Mouse (Mus musculus): Measurements from ENCODE around the gene Rae1. TPM values are rescaled to one million over a fixed set of nuclear protein-coding genes. Genes with fewer than 3 reads are reported as not detected.
A peak's percentile ranks its signal among the peaks of the same experiment; 100 is the strongest.

Rae1 gene
- polyA plus RNA-seq, 1 experiment from 2014 or later = 155 TPM

GRCm38 (mm10) chr2:173057623-173058022 is 57.7 kb downstream of the Rae1 start:
- no peaks in the 10 kb centered on the region for H3K27me3 ChIP-seq (ENCODE audit: control insufficient read depth, insufficient read depth, low read length)
- H3K4me2 ChIP-seq (ENCODE audit: low read depth, low read length) = no peak overlapping the region
- ATAC-seq (replicated peaks; ENCODE audit: insufficient number of reproducible peaks, low FRiP score, low TSS enrichment, low read depth) (no peak), DNase-seq (ENCODE audit: low spot score) (no peak)
- H3K9me3 ChIP-seq (replicated peaks; ENCODE audit: control insufficient read depth, low read length) = no peaks in the 10 kb centered on the region
- peaks cover 3% of the 10 kb centered on the region; the same call in 1 of the 2 replicates for H3K4me1 ChIP-seq (ENCODE audit: control insufficient read depth, insufficient read depth, low read length)
- H3K27ac ChIP-seq (replicated peaks; ENCODE audit: low read depth, low read length) = no peak overlapping the region
- no peak overlapping the region for H3K9ac ChIP-seq (replicated peaks; ENCODE audit: low read length)
- WGBS = 55% methylated on average over 10 of the region's 10 CpGs
- H3K4me3 ChIP-seq (ENCODE audit: low read depth, low read length) = no peak overlapping the region
- H3K36me3 ChIP-seq (replicated peaks; ENCODE audit: control insufficient read depth, insufficient read depth, low read depth, low read length) = no peaks in the 10 kb centered on the region

- H3K9me3 ChIP-seq (replicated peaks; ENCODE audit: control insufficient read depth, low read length) = no peaks in the 10 kb centered on the region
- H3K36me3 ChIP-seq (replicated peaks; ENCODE audit: control insufficient read depth, insufficient read depth, low read depth, low read length) = no peaks in the 10 kb centered on the region
- H3K27me3 ChIP-seq (ENCODE audit: control insufficient read depth, insufficient read depth, low read length) = no peaks in the 10 kb centered on the region
- DNase-seq (ENCODE audit: low spot score) (peak; percentile 17), ATAC-seq (replicated peaks; ENCODE audit: insufficient number of reproducible peaks, low FRiP score, low TSS enrichment, low read depth) (no peak)
- H3K4me2 ChIP-seq (ENCODE audit: low read depth, low read length) = no peak overlapping the region
- WGBS = 36% methylated on average over 11 of the region's 11 CpGs
- H3K9ac ChIP-seq (replicated peaks; ENCODE audit: low read length) = no peak overlapping the region
- H3K27ac ChIP-seq (replicated peaks; ENCODE audit: low read depth, low read length) = no peak overlapping the region
- no peak overlapping the region for H3K4me3 ChIP-seq (ENCODE audit: low read depth, low read length)
- H3K4me1 ChIP-seq (ENCODE audit: control insufficient read depth, insufficient read depth, low read length) = peaks cover 3% of the 10 kb centered on the region; the same call in 1 of the 2 replicates
Measured at GRCm38 (mm10) chr2:173058263-173058662, 58.3 kb downstream of the Rae1 start.

- 85% methylated on average over 9 of the region's 9 CpGs for WGBS
- ATAC-seq (replicated peaks; ENCODE audit: insufficient number of reproducible peaks, low FRiP score, low TSS enrichment, low read depth) = 0 out of 2 replicates have a peak, but pooled peaks have one; percentile 5
- no peak for DNase-seq (ENCODE audit: low spot score)
Measured at GRCm38 (mm10) chr2:173060450-173060849, 60.5 kb downstream of the Rae1 start.

GRCm38 (mm10) chr2:173061443-173062351 is 61.8 kb downstream of the Rae1 start:
- ATAC-seq (replicated peaks; ENCODE audit: insufficient number of reproducible peaks, low FRiP score, low TSS enrichment, low read depth) = no peak
- H3K36me3 ChIP-seq (replicated peaks; ENCODE audit: control insufficient read depth, insufficient read depth, low read depth, low read length) = no peaks in the 10 kb centered on the region
- no peak overlapping the region for H3K4me3 ChIP-seq (ENCODE audit: low read depth, low read length)
- no peak overlapping the region for H3K4me2 ChIP-seq (ENCODE audit: low read depth, low read length)
- H3K27me3 ChIP-seq (ENCODE audit: control insufficient read depth, insufficient read depth, low read length) = no peaks in the 10 kb centered on the region
- 74% methylated on average over 15 of the region's 15 CpGs for WGBS
- no peak overlapping the region for H3K27ac ChIP-seq (replicated peaks; ENCODE audit: low read depth, low read length)
- no peak for DNase-seq (ENCODE audit: low spot score)
- H3K9ac ChIP-seq (replicated peaks; ENCODE audit: low read length) = no peak overlapping the region; the same call in 1 of the 2 replicates
- H3K4me1 ChIP-seq (ENCODE audit: control insufficient read depth, insufficient read depth, low read length) = peaks cover 3% of the 10 kb centered on the region; the same call in 1 of the 2 replicates
- no peaks in the 10 kb centered on the region for H3K9me3 ChIP-seq (replicated peaks; ENCODE audit: control insufficient read depth, low read length)

More at GRCm38 (mm10) chr2:173060450-173060849, 60.5 kb downstream of the Rae1 start:
- no peak overlapping the region for H3K9ac ChIP-seq (replicated peaks; ENCODE audit: low read length)
- no peak overlapping the region for H3K4me3 ChIP-seq (ENCODE audit: low read depth, low read length)
- no peaks in the 10 kb centered on the region for H3K36me3 ChIP-seq (replicated peaks; ENCODE audit: control insufficient read depth, insufficient read depth, low read depth, low read length)
- H3K27me3 ChIP-seq (ENCODE audit: control insufficient read depth, insufficient read depth, low read length) = no peaks in the 10 kb centered on the region
- no peak overlapping the region for H3K4me2 ChIP-seq (ENCODE audit: low read depth, low read length)
- no peaks in the 10 kb centered on the region for H3K9me3 ChIP-seq (replicated peaks; ENCODE audit: control insufficient read depth, low read length)
- no peak overlapping the region for H3K27ac ChIP-seq (replicated peaks; ENCODE audit: low read depth, low read length)
- peaks cover 3% of the 10 kb centered on the region; the same call in 1 of the 2 replicates for H3K4me1 ChIP-seq (ENCODE audit: control insufficient read depth, insufficient read depth, low read length)

GRCm38 (mm10) chr2:173063219-173063618 is 63.3 kb downstream of the Rae1 start:
- no peak overlapping the region for H3K9ac ChIP-seq (replicated peaks; ENCODE audit: low read length)
- H3K4me2 ChIP-seq (ENCODE audit: low read depth, low read length) = no peak overlapping the region
- no peaks in the 10 kb centered on the region for H3K27me3 ChIP-seq (ENCODE audit: control insufficient read depth, insufficient read depth, low read length)
- H3K4me1 ChIP-seq (ENCODE audit: control insufficient read depth, insufficient read depth, low read length) = peaks cover 3% of the 10 kb centered on the region; the same call in 1 of the 2 replicates
- ATAC-seq (replicated peaks; ENCODE audit: insufficient number of reproducible peaks, low FRiP score, low TSS enrichment, low read depth) (no peak), DNase-seq (ENCODE audit: low spot score) (no peak)
- no peak overlapping the region for H3K4me3 ChIP-seq (ENCODE audit: low read depth, low read length)
- H3K27ac ChIP-seq (replicated peaks; ENCODE audit: low read depth, low read length) = no peak overlapping the region
- 50% methylated on average over 1 of the region's 1 CpGs for WGBS
- H3K9me3 ChIP-seq (replicated peaks; ENCODE audit: control insufficient read depth, low read length) = no peaks in the 10 kb centered on the region
- no peaks in the 10 kb centered on the region for H3K36me3 ChIP-seq (replicated peaks; ENCODE audit: control insufficient read depth, insufficient read depth, low read depth, low read length)

GRCm38 (mm10) chr2:173064864-173065263 is 64.9 kb downstream of the Rae1 start:
- no peak for ATAC-seq (replicated peaks; ENCODE audit: insufficient number of reproducible peaks, low FRiP score, low TSS enrichment, low read depth)
- H3K9ac ChIP-seq (replicated peaks; ENCODE audit: low read length) = no peak overlapping the region
- no peak overlapping the region for H3K27ac ChIP-seq (replicated peaks; ENCODE audit: low read depth, low read length)
- H3K4me3 ChIP-seq (ENCODE audit: low read depth, low read length) = no peak overlapping the region
- H3K9me3 ChIP-seq (replicated peaks; ENCODE audit: control insufficient read depth, low read length) = no peaks in the 10 kb centered on the region
- H3K4me2 ChIP-seq (ENCODE audit: low read depth, low read length) = no peak overlapping the region
- WGBS = 87% methylated on average over 2 of the region's 2 CpGs
- H3K36me3 ChIP-seq (replicated peaks; ENCODE audit: control insufficient read depth, insufficient read depth, low read depth, low read length) = no peaks in the 10 kb centered on the region
- DNase-seq (ENCODE audit: low spot score) = no peak
- H3K4me1 ChIP-seq (ENCODE audit: control insufficient read depth, insufficient read depth, low read length) = peaks cover 3% of the 10 kb centered on the region; the same call in 1 of the 2 replicates
- H3K27me3 ChIP-seq (ENCODE audit: control insufficient read depth, insufficient read depth, low read length) = no peaks in the 10 kb centered on the region

Other genes starting within 250 kb of the Rae1 start
- 26.2 and 26.6 TPM in 2 replicates for gene Bmp7, start 59.8 kb upstream of the Rae1 start, polyA plus RNA-seq (2014; fragmentation: Nextera tagmentation; extraction: Ambion mirVana)
- gene Spo11, start 22.4 kb upstream of the Rae1 start, polyA plus RNA-seq (2014; fragmentation: Nextera tagmentation; extraction: Ambion mirVana) = 0.94 and 1.4 TPM in 2 replicates
- 46.6 and 56.5 TPM in 2 replicates for gene Rbm38, start 20.4 kb downstream of the Rae1 start, polyA plus RNA-seq (2014; fragmentation: Nextera tagmentation; extraction: Ambion mirVana)
- not detected in 2 replicates for gene Ctcfl, start 119.4 kb downstream of the Rae1 start, polyA plus RNA-seq (2014; fragmentation: Nextera tagmentation; extraction: Ambion mirVana)
- not detected in 2 replicates for gene Pck1, start 152.9 kb downstream of the Rae1 start, polyA plus RNA-seq (2014; fragmentation: Nextera tagmentation; extraction: Ambion mirVana)
- not detected in 2 replicates for gene Zbp1, start 218.8 kb downstream of the Rae1 start, polyA plus RNA-seq (2014; fragmentation: Nextera tagmentation; extraction: Ambion mirVana)